Mouse (Mus musculus) layer of hippocampus, postnatal 10 days (tissue): ENCODE data around the gene Ifna6. TPM values are rescaled to one million over a fixed set of nuclear protein-coding genes. Genes with fewer than 3 reads are reported as not detected.
A peak's percentile ranks its signal among the peaks of the same experiment; 100 is the strongest.
"Not testable (repeated sequence)": the region's sequence is repeated elsewhere in the genome, so short reads cannot be mapped to it uniquely, and the experiment has no call there.

Experiments used
- DNase-seq, 2 experiments: peaks; one replicate each; pipeline ENCODE4 v3.0.0; 2021; ENCODE audit warnings: low spot score in 2 of 2
- long read RNA-seq: library from polyadenylated mRNA; stranded (forward); transcript quantifications from one replicate; pipeline ENCODE4 v2.0.0, GENCODE M21; 2023
- total RNA-seq, 2 experiments: library from RNA; stranded (reverse); gene quantifications; 2 replicates each; pipeline ENCODE4 v1.2.3; 2021

Ifna6 gene
- total RNA-seq, result not detected
- long read RNA-seq, result 0 reads

DNA sequence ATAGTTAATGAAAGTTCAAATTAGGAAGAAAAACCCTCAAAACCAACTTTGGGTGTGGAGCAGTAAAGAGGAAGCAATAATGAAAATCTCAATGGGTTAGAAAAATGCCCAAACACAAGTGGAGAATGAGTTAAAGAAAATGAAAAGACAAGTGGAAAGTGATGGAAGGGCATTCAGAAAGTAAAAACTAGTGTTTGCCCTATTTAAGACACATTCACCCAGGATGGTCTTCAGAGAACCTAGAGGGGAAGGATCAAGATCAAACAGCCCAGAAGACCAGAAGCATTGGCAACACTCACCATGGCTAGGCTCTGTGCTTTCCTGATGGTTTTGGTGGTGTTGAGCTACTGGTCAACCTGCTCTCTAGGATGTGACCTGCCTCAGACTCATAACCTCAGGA lies at the start of gene Ifna6:
Gene Ifna6, plus strand, starts transcription at position 301 of the 400 bp plus-strand sequence.
- not testable (repeated sequence) for DNase-seq

DNA sequence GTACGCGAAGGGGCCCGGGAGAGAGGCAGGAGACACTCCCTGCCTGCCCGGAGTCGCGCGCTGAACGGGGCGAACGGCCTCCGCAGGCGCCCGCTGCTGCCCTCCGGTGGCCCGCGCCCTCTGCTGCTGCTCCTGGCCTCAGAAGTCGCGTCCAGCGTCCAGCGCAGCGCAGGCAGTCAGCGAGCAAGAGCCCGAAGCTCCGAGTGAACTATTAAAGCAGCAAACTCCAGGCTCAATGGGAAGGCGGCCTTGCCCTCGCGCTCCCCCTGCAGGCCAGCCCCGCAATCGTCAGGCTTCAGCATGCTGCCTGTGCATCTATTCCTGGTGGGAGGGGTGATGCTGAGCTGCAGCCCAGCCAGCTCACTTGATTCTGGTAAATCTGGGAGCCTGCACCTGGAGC lies 47.7 kb upstream of the Ifna6 start, which contains the start of gene Gm13272:
Gene Gm13272, plus strand, starts transcription at position 301 of the 400 bp plus-strand sequence.
- DNase-seq, result not testable (repeated sequence)

DNA sequence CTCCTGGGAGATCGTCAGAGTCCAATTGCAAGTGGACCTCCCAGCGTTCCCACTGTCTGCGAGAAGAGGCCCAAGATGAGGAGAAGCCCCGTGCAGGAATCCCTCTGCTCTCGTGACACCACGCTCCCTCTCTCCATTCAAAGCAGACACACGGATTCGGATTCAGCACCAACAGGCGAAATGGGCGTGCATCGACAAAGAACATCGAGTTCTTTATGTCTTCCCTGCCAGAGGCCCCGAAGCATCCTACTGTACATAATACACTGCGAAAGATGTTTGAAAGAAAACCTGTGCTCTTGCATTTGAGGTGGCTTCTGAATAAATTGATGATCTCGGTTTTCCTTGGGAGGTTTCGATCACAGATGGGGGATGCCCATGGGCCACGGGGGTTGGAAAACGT lies 46.9 kb upstream of the Ifna6 start:
- peak in 1 of 2 experiments; percentile 17 for DNase-seq

DNA sequence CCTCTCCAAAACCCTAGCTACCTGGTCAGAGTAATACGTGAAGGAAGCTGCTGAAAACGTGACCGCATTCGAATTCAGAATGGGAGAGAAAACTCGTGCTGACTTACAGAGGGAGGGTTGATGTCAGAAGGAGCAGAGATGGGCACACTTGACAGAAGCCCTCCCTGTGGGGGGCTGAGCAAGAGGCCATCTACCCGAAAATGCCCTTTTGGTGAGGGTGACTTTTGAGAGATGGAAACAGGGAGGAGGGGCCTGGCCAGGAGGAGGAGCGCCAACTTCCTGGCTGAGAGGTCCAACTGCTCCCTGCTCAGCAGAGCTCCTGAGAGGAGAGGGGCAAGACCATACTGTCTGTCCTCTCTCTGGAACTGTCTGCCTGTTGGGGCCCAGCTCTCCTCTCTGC lies 45.4 kb upstream of the Ifna6 start, which contains the start of gene Ifnz:
Gene Ifnz, plus strand, starts transcription at position 301 of the 400 bp plus-strand sequence.
- DNase-seq, result not testable (repeated sequence)

DNA sequence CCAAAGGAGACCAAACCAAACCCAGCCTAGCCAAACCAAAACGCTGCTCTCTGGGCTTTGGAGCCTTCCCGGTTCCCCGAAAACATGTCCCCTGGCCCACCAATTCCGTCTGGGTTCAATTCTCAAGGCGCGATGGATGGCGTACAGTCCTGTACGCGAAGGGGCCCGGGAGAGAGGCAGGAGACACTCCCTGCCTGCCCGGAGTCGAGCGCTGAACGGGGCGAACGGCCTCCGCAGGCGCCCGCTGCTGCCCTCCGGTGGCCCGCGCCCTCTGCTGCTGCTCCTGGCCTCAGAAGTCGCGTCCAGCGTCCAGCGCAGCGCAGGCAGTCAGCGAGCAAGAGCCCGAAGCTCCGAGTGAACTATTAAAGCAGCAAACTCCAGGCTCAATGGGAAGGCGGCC lies 44.9 kb upstream of the Ifna6 start:
- DNase-seq, result not testable (repeated sequence)

DNA sequence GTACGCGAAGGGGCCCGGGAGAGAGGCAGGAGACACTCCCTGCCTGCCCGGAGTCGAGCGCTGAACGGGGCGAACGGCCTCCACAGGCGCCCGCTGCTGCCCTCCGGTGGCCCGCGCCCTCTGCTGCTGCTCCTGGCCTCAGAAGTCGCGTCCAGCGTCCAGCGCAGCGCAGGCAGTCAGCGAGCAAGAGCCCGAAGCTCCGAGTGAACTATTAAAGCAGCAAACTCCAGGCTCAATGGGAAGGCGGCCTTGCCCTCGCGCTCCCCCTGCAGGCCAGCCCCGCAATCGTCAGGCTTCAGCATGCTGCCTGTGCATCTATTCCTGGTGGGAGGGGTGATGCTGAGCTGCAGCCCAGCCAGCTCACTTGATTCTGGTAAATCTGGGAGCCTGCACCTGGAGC lies 41.8 kb upstream of the Ifna6 start, which contains the start of gene Gm13276:
Gene Gm13276, plus strand, starts transcription at position 301 of the 400 bp plus-strand sequence.
- not testable (repeated sequence) for DNase-seq

DNA sequence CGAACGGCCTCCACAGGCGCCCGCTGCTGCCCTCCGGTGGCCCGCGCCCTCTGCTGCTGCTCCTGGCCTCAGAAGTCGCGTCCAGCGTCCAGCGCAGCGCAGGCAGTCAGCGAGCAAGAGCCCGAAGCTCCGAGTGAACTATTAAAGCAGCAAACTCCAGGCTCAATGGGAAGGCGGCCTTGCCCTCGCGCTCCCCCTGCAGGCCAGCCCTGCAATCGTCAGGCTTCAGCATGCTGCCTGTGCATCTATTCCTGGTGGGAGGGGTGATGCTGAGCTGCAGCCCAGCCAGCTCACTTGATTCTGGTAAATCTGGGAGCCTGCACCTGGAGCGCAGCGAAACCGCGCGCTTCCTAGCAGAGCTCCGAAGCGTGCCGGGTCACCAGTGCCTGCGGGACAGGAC lies 38.8 kb upstream of the Ifna6 start, which contains the start of gene Gm13277:
Gene Gm13277, plus strand, starts transcription at position 231 of the 400 bp plus-strand sequence.
- DNase-seq, result peak; percentile 48 to 68

DNA sequence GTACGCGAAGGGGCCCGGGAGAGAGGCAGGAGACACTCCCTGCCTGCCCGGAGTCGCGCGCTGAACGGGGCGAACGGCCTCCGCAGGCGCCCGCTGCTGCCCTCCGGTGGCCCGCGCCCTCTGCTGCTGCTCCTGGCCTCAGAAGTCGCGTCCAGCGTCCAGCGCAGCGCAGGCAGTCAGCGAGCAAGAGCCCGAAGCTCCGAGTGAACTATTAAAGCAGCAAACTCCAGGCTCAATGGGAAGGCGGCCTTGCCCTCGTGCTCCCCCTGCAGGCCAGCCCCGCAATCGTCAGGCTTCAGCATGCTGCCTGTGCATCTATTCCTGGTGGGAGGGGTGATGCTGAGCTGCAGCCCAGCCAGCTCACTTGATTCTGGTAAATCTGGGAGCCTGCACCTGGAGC lies 36.0 kb upstream of the Ifna6 start, which contains the start of gene Gm13278:
Gene Gm13278, plus strand, starts transcription at position 301 of the 400 bp plus-strand sequence.
- not testable (repeated sequence) for DNase-seq

DNA sequence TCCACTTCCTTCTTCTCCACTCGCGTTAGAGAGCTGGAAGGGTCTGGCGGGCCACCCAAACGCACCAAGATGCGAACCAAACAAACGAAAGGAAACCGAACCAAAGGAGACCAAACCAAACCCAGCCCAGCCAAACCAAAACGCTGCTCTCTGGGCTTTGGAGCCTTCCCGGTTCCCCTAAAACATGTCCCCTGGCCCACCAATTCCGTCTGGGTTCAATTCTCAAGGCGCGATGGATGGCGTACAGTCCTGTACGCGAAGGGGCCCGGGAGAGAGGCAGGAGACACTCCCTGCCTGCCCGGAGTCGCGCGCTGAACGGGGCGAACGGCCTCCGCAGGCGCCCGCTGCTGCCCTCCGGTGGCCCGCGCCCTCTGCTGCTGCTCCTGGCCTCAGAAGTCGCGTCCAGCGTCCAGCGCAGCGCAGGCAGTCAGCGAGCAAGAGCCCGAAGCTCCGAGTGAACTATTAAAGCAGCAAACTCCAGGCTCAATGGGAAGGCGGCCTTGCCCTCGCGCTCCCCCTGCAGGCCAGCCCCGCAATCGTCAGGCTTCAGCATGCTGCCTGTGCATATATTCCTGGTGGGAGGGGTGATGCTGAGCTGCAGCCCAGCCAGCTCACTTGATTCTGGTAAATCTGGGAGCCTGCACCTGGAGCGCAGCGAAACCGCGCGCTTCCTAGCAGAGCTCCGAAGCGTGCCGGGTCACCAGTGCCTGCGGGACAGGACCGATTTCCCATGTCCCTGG lies 33.1 kb upstream of the Ifna6 start, which contains the start of gene Gm13275:
Gene Gm13275, plus strand, starts transcription at position 552 of the 740 bp plus-strand sequence.
- peak; percentile 74 to 80 for DNase-seq

DNA sequence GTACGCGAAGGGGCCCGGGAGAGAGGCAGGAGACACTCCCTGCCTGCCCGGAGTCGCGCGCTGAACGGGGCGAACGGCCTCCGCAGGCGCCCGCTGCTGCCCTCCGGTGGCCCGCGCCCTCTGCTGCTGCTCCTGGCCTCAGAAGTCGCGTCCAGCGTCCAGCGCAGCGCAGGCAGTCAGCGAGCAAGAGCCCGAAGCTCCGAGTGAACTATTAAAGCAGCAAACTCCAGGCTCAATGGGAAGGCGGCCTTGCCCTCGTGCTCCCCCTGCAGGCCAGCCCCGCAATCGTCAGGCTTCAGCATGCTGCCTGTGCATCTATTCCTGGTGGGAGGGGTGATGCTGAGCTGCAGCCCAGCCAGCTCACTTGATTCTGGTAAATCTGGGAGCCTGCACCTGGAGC lies 30.1 kb upstream of the Ifna6 start, which contains the start of gene Gm13279:
Gene Gm13279, plus strand, starts transcription at position 301 of the 400 bp plus-strand sequence.
- DNase-seq, result not testable (repeated sequence)

DNA sequence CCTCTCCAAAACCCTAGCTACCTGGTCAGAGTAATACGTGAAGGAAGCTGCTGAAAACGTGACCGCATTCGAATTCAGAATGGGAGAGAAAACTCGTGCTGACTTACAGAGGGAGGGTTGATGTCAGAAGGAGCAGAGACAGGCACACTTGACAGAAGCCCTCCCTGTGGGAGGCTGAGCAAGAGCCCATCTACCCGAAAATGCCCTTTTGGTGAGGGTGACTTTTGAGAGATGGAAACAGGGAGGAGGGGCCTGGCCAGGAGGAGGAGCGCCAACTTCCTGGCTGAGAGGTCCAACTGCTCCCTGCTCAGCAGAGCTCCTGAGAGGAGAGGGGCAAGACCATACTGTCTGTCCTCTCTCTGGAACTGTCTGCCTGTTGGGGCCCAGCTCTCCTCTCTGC lies 27.9 kb upstream of the Ifna6 start, which contains the start of gene Gm13285:
Gene Gm13285, plus strand, starts transcription at position 301 of the 400 bp plus-strand sequence.
- DNase-seq, result not testable (repeated sequence)

DNA sequence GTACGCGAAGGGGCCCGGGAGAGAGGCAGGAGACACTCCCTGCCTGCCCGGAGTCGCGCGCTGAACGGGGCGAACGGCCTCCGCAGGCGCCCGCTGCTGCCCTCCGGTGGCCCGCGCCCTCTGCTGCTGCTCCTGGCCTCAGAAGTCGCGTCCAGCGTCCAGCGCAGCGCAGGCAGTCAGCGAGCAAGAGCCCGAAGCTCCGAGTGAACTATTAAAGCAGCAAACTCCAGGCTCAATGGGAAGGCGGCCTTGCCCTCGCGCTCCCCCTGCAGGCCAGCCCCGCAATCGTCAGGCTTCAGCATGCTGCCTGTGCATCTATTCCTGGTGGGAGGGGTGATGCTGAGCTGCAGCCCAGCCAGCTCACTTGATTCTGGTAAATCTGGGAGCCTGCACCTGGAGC lies 24.3 kb upstream of the Ifna6 start, which contains the start of gene Gm13287:
Gene Gm13287, plus strand, starts transcription at position 301 of the 400 bp plus-strand sequence.
- DNase-seq, result not testable (repeated sequence)

DNA sequence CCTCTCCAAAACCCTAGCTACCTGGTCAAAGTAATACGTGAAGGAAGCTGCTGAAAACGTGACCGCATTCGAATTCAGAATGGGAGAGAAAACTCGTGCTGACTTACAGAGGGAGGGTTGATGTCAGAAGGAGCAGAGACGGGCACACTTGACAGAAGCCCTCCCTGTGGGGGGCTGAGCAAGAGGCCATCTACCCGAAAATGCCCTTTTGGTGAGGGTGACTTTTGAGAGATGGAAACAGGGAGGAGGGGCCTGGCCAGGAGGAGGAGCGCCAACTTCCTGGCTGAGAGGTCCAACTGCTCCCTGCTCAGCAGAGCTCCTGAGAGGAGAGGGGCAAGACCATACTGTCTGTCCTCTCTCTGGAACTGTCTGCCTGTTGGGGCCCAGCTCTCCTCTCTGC lies 22.0 kb upstream of the Ifna6 start, which contains the start of gene Gm13288:
Gene Gm13288, plus strand, starts transcription at position 301 of the 400 bp plus-strand sequence.
- DNase-seq, result not testable (repeated sequence)

DNA sequence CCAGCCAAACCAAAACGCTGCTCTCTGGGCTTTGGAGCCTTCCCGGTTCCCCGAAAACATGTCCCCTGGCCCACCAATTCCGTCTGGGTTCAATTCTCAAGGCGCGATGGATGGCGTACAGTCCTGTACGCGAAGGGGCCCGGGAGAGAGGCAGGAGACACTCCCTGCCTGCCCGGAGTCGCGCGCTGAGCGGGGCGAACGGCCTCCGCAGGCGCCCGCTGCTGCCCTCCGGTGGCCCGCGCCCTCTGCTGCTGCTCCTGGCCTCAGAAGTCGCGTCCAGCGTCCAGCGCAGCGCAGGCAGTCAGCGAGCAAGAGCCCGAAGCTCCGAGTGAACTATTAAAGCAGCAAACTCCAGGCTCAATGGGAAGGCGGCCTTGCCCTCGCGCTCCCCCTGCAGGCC lies 21.5 kb upstream of the Ifna6 start:
- peak; percentile 4 to 14 for DNase-seq

DNA sequence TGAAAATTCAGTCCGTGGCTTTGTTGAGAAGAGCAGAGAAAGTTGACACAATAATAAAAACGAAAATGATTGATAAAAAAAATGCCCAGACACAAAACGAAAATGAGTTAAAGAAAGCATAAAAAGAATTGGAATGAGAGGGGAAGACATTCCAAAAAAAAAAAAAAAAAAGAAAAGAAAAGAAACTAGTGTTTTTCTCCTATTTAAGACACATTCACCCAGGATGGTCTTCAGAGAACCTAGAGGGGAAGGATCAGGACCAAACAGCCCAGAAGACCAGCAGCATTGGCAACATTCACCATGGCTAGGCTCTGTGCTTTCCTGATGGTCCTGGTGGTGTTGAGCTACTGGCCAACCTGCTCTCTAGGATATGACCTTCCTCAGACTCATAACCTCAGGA lies 11.3 kb upstream of the Ifna6 start, which contains the start of gene Ifna7:
Gene Ifna7, plus strand, starts transcription at position 301 of the 400 bp plus-strand sequence.
- no peak for DNase-seq

DNA sequence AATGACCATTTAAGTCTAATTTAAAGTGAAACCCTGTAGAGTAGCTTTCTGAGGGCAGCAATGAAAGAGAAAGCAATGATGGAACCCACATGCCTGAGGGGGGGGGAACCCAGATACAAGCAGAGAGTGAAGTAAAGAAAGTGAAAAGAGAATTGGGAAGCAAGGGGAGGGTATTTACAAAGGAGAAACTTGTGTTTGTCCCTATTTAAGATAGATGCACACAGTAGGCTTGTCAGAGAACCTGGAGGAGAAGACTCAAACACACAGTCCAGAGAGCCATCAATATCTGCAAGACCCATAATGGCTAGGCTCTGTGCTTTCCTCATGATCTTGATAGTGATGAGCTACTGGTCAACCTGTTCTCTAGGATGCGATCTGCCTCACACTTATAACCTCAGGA lies 7.6 kb upstream of the Ifna6 start, which contains the start of gene Ifna11:
Gene Ifna11, plus strand, starts transcription at position 301 of the 400 bp plus-strand sequence.
- no peak for DNase-seq

DNA sequence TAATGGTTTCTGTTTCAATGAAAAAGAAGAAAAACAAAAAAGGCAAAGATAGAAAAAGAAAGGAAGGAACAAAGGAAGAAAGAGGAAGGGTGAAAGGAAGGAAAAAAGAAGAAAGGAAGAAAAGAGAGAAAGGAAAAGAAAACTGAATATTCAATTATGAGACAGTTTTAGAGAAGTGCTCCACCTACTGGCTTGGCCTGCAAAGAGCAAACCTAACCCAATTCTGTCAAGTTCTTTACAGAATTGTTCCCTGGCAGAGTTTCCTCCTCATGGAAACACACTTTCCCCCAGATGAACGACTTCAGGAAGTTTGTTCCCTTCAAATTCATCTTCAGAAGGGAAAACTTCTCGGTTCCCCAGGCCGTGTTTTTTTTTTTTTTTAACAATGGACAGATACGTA lies 4.2 kb upstream of the Ifna6 start:
- DNase-seq, result peak; percentile 5 to 26

DNA sequence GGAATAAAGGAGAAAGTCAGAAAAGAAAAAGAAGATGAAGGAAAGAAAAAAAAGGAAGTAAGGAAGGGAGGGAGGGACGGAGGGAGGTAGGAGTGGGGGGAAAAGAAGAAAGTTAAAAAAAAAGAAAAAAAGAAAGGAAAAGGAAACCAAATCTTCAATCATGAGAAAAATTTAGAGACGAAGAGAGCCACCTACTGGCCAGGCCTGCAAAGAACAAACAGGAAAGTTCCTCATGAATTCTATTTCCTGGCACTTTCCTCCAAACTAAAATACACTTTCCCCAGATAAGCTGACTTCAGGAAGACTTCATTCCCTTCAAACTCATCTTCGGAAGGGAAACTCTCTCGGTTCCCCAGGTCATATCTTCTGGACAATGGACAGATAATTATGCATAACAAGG lies 3.3 kb downstream of the Ifna6 start:
- DNase-seq, result peak; percentile 47 to 54

DNA sequence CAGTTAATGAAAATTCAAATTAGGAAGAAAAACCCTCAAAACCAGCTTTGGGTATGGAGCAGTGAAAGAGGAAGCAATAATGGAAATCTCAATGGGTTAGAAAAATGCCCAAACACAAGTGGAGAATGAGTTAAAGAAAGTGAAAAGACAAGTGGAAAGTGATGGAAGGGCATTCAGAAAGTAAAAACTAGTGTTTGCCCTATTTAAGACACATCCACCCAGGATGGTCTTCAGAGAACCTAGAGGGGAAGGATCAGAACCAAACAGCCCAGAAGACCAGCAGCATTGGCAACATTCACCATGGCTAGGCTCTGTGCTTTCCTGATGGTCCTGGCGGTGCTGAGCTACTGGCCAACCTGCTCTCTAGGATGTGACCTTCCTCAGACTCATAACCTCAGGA lies 8.0 kb downstream of the Ifna6 start, which contains the start of gene Ifna5:
Gene Ifna5, plus strand, starts transcription at position 301 of the 400 bp plus-strand sequence.
- not testable (repeated sequence) for DNase-seq

DNA sequence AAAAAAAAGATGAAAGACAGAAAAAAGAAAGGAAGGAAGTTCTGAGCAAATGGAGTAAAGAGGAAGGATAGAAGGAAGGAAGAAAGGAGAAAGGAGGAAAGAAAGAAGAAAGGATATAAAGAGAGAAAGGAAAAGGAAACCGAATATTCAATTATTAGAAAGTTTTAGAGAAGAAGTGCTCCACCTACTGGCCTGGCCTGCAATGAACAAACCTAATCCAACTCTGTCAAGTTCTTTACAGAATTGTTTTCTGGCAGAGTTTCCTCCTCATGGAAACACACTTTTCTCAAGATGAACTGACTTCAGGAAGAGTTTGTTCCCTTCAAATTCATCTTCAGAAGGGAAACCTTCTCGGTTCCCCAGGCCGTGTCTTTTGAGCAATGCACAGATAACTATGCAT lies 11.6 kb downstream of the Ifna6 start:
- peak in 1 of 2 experiments; percentile 14 for DNase-seq

DNA sequence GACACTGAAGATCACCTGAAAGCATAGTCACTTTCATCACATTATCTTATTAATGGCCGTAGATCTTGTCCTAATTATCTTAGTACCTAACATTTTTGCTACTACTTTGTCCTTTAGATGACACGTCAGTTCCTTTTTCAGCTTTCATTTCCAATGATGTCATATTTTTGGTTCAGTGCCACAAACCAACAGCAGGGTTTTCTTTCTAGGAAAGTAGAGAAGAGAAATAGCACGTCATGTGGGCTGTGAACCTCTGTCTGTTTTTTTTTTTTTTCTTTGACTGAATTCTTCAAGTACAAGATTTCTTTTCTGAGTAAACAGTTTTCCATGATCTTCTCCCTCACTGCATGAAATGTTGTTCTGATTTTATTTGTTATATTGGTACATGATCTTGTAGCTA lies 12.8 kb downstream of the Ifna6 start:
- no peak for DNase-seq
